Mouse (Mus musculus) kidney, embryonic 16.5 days (tissue): Measurements from ENCODE around the gene Msmp. TPM values are rescaled to one million over a fixed set of nuclear protein-coding genes. Genes with fewer than 3 reads are reported as not detected.
"Not testable (repeated sequence)": the region's sequence is repeated elsewhere in the genome, so short reads cannot be mapped to it uniquely, and the experiment has no call there.

ENCODE experiments used
- ATAC-seq: fragments of 200-750 bp; cut with Nextera tagmentation; 2 replicates; pipeline ENCODE4 v1.8.0; 2017; ENCODE audit warnings: moderate TSS enrichment; ENCODE audit not compliant: low FRiP score, low TSS enrichment
- H3K27ac ChIP-seq: fragments of 300-500 bp; sonication (generic); 2 replicates; pipeline ENCODE4 v1.5.1; 2014; ENCODE audit warnings: low read length
- H3K27me3 ChIP-seq: fragments of 300-500 bp; sonication (generic); 2 replicates; pipeline ENCODE4 v1.6.1; 2014; ENCODE audit warnings: low read length, control low read depth, mixed read lengths; ENCODE audit not compliant: insufficient read depth
- H3K36me3 ChIP-seq: fragments of 300-500 bp; sonication (generic); 2 replicates; pipeline ENCODE4 v1.6.1; 2014; ENCODE audit warnings: low read length, control low read depth, mixed read lengths; ENCODE audit not compliant: insufficient read depth
- H3K4me1 ChIP-seq: fragments of 300-500 bp; sonication (generic); 2 replicates; pipeline ENCODE4 v1.6.1; 2014; ENCODE audit warnings: low read length, control low read depth, mixed read lengths; ENCODE audit not compliant: insufficient read depth
- H3K4me2 ChIP-seq: fragments of 300-500 bp; sonication (generic); replicated peaks from 2 replicates; pipeline ENCODE4 v1.6.1; 2014; ENCODE audit warnings: low read depth, low read length
- H3K4me3 ChIP-seq: fragments of 300-500 bp; sonication (generic); 2 replicates; pipeline ENCODE4 v1.5.1; 2014; ENCODE audit warnings: mild to moderate bottlenecking, low read length
- H3K9ac ChIP-seq: fragments of 300-500 bp; sonication (generic); replicated peaks from 2 replicates; pipeline ENCODE4 v1.6.1; 2014; ENCODE audit warnings: low read length
- H3K9me3 ChIP-seq: fragments of 300-500 bp; sonication (generic); 2 replicates; pipeline ENCODE4 v1.6.1; 2016; ENCODE audit warnings: low read length, control low read depth
- WGBS: fragments of 180-500 bp; shearing (Covaris S2); extraction: QIAGEN DNeasy Blood & Tissue Kit; methylation state at CpG from one replicate; pipeline ENCODE4 v1.1.7; 2014; 5-methylcytosine and 5-hydroxymethylcytosine counted together
- polyA plus RNA-seq: library from polyadenylated mRNA; unstranded; fragments of >200 nt; fragmentation: Nextera tagmentation; extraction: Ambion mirVana; gene quantifications from 2 replicates; pipeline ENCODE4 v1.2.1, GENCODE M21; 2015

Gene Msmp
- polyA plus RNA-seq, 1 experiment from 2014 or later = 3.1 TPM

GRCm38 (mm10) chr4:43558028-43558630 lies 26.2 kb downstream of the Msmp start:
- Histone ChIP-seq H3K4me2 (peak overlapping the region; percentile 73), H3K4me3 (peak overlapping the region; percentile 82), H3K9ac (peak overlapping the region; percentile 57), H3K4me1 (peaks cover 44% of the 10 kb centered on the region), H3K27me3 (no peaks in the 10 kb centered on the region), H3K27ac (peak overlapping the region; percentile 93), H3K36me3 (peaks cover 36% of the 10 kb centered on the region), H3K9me3 (no peaks in the 10 kb centered on the region)
- 32% methylated on average over 5 of the region's 5 CpGs for WGBS
- ATAC-seq = peak; percentile 36

- ATAC-seq = no peak
- Histone ChIP-seq H3K4me1 (peaks cover 39% of the 10 kb centered on the region), H3K36me3 (peaks cover 57% of the 10 kb centered on the region), H3K9ac (no peak overlapping the region), H3K27me3 (no peaks in the 10 kb centered on the region), H3K27ac (no peak overlapping the region), H3K9me3 (peaks cover 6% of the 10 kb centered on the region; the same call in 1 of the 2 replicates), H3K4me2 (no peak overlapping the region), H3K4me3 (no peak overlapping the region)
- 95% methylated on average over 7 of the region's 7 CpGs for WGBS
Observed at GRCm38 (mm10) chr4:43555926-43556325, 28.4 kb downstream of the Msmp start.

DNA sequence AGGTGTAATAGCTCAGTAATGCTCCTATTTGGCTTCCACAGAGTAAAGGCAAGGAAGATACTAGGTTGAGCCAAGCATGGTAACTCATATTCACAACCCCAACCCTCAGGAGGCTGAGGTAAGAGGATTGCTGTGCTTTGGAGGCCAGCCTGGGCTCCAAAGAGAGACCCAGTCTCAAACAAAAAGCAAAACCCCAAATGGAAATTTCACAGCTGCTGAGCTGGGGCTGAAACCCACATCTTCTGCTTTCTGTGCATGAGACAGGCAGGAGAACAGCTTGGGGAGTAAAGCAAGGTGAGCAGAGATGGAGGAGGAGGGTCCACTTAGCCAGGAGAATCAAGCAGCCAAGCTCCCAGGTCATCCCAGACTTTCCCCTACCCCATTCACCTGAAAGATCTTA lies 30.4 kb downstream of the Msmp start:
- H3K4me2 ChIP-seq = no peak overlapping the region
- H3K36me3 ChIP-seq = peaks cover 78% of the 10 kb centered on the region
- H3K4me1 ChIP-seq = peaks cover 19% of the 10 kb centered on the region
- H3K9me3 ChIP-seq = peaks cover 6% of the 10 kb centered on the region; the same call in 1 of the 2 replicates
- ATAC-seq = no peak
- H3K9ac ChIP-seq = no peak overlapping the region
- no peak overlapping the region for H3K27ac ChIP-seq
- no peaks in the 10 kb centered on the region for H3K27me3 ChIP-seq
- no peak overlapping the region for H3K4me3 ChIP-seq

GRCm38 (mm10) chr4:43552437-43552836 lies 31.9 kb downstream of the Msmp start:
- ATAC-seq = no peak
- H3K4me1 ChIP-seq = peaks cover 5% of the 10 kb centered on the region
- WGBS = 63% methylated on average over 5 of the region's 5 CpGs
- no peak overlapping the region for H3K4me3 ChIP-seq
- H3K36me3 ChIP-seq = peaks cover 92% of the 10 kb centered on the region
- no peak overlapping the region for H3K27ac ChIP-seq
- H3K4me2 ChIP-seq = no peak overlapping the region
- H3K9me3 ChIP-seq = peaks cover 6% of the 10 kb centered on the region; the same call in 1 of the 2 replicates
- H3K9ac ChIP-seq = no peak overlapping the region
- no peaks in the 10 kb centered on the region for H3K27me3 ChIP-seq

DNA sequence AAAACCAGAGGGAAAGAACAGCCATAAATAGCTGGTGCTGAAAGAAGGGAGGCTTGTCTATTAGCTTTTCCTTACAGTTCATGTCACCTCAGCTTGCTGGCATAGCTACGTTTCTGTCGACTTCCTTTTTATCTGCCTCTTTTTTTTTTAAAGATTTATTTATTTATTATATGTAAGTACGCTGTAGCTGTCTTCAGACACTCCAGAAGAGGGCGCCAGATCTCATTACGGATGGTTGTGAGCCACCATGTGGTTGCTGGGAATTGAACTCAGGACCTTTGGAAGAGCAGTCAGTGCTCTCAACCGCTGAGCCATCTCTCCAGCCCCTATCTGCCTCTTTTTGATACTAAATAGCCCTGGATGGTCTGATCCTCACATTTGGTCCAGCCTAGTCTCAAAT lies 32.4 kb downstream of the Msmp start:
- H3K4me2 ChIP-seq, H3K9me3 ChIP-seq, H3K4me3 ChIP-seq, H3K27me3 ChIP-seq, H3K9ac ChIP-seq, H3K27ac ChIP-seq, H3K4me1 ChIP-seq, ATAC-seq: not testable (repeated sequence)
- 90% methylated on average over 6 of the region's 6 CpGs for WGBS
- H3K36me3 ChIP-seq = peaks cover 98% of the 10 kb centered on the region

GRCm38 (mm10) chr4:43549055-43549454 lies 35.2 kb downstream of the Msmp start:
- Histone ChIP-seq H3K27ac (no peak overlapping the region), H3K4me1 (no peaks in the 10 kb centered on the region), H3K9ac (no peak overlapping the region), H3K9me3 (peaks cover 6% of the 10 kb centered on the region; the same call in 1 of the 2 replicates), H3K4me2 (no peak overlapping the region), H3K4me3 (no peak overlapping the region), H3K36me3 (peaks cover 99% of the 10 kb centered on the region), H3K27me3 (no peaks in the 10 kb centered on the region)
- ATAC-seq = no peak
- 92% methylated on average over 12 of the region's 12 CpGs for WGBS

GRCm38 (mm10) chr4:43547160-43547559 lies 37.1 kb downstream of the Msmp start:
- Histone ChIP-seq H3K27me3 (no peaks in the 10 kb centered on the region), H3K4me2 (no peak overlapping the region), H3K9me3 (peaks cover 1% of the 10 kb centered on the region; the same call in 1 of the 2 replicates), H3K4me3 (no peak overlapping the region), H3K9ac (no peak overlapping the region), H3K27ac (no peak overlapping the region), H3K36me3 (peaks cover 98% of the 10 kb centered on the region), H3K4me1 (no peaks in the 10 kb centered on the region)
- no peak for ATAC-seq
- WGBS = 94% methylated on average over 8 of the region's 8 CpGs

GRCm38 (mm10) chr4:43546375-43547047 lies 37.8 kb downstream of the Msmp start:
- no peak overlapping the region for H3K4me3 ChIP-seq
- H3K36me3 ChIP-seq = peaks cover 99% of the 10 kb centered on the region
- no peak overlapping the region for H3K4me2 ChIP-seq
- no peaks in the 10 kb centered on the region for H3K9me3 ChIP-seq
- 92% methylated on average over 12 of the region's 12 CpGs for WGBS
- H3K27me3 ChIP-seq = no peaks in the 10 kb centered on the region
- no peak overlapping the region for H3K9ac ChIP-seq
- ATAC-seq = no peak
- no peaks in the 10 kb centered on the region for H3K4me1 ChIP-seq
- no peak overlapping the region for H3K27ac ChIP-seq

DNA sequence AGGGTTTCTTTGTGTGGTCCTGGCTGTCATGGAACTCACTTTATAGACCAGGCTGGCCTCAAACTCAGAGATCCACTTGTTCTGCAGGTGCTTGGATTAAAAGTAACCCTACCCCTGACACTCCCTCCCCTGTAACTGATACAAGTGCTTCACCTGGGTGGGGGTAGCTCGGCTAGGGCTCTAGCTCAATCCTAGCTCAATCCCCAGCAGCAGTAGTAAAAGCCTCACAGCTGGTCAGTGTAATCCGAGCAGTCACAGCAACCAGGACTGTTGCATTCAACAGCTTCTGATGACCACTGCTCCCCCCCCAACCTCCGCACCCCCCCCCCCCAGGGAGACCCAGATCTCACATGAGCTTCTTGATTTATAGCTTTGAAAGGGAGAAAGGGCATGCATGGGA lies 42.2 kb downstream of the Msmp start:
- Histone ChIP-seq H3K27ac (peak overlapping the region; percentile 0; the same call in 1 of the 2 replicates), H3K4me3 (no peak overlapping the region), H3K27me3 (no peaks in the 10 kb centered on the region), H3K9me3 (no peaks in the 10 kb centered on the region), H3K36me3 (peaks cover 93% of the 10 kb centered on the region), H3K4me2 (no peak overlapping the region), H3K9ac (no peak overlapping the region), H3K4me1 (no peaks in the 10 kb centered on the region)
- 28% methylated on average over 3 of the region's 3 CpGs for WGBS
- ATAC-seq = peak; percentile 49; the same call in 1 of the 2 replicates

- no peaks in the 10 kb centered on the region for H3K27me3 ChIP-seq
- H3K4me2 ChIP-seq = no peak overlapping the region
- no peak for ATAC-seq
- no peak overlapping the region for H3K9ac ChIP-seq
- no peak overlapping the region for H3K4me3 ChIP-seq
- H3K36me3 ChIP-seq = peaks cover 95% of the 10 kb centered on the region
- WGBS = 94% methylated on average over 9 of the region's 9 CpGs
- no peaks in the 10 kb centered on the region for H3K4me1 ChIP-seq
- no peak overlapping the region for H3K27ac ChIP-seq
- H3K9me3 ChIP-seq = no peaks in the 10 kb centered on the region
Observed at GRCm38 (mm10) chr4:43536031-43536430, 48.3 kb downstream of the Msmp start.
